Mouse (Mus musculus): ENCODE measurements around the gene Acad11.

Acad11 gene

DNA sequence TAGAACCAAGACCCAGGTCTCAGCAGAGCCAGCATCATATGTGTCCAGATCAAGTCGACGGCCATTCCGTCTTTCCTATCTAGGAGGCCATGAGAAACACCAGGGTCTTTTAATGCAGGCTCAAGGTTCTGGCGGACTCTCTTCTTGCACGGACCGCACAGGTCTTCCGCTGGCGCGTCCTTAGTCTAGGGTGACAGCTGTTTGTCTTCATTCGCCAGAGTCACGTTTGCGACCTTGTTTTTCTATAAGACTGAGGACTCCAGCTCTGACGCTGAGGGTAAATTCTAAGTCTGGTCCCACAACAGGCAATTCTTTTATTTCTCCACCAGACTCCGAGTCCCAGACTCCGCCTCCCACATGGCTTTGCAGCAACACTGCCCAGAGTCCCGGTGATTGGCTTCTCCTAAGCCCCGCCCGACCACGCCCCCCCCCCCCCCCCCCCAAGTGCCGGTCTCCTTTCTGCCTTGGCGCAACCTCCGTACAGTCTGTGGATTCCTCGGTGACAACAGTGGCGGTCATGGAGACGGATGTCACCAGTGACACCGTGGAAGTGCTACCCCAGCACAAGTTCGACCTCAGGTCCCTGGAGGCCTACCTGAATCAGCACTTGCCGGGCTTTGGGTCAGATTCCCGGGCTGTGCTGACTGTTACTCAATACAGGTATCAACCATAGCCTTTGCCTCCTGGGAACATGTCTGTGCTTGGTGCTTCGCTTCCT is at the start of gene Acad11:
Gene Acad11, plus strand, starts transcription at position 134 of the 718 bp plus-strand sequence.
- DNase-seq, result peak; percentile 90

DNA sequence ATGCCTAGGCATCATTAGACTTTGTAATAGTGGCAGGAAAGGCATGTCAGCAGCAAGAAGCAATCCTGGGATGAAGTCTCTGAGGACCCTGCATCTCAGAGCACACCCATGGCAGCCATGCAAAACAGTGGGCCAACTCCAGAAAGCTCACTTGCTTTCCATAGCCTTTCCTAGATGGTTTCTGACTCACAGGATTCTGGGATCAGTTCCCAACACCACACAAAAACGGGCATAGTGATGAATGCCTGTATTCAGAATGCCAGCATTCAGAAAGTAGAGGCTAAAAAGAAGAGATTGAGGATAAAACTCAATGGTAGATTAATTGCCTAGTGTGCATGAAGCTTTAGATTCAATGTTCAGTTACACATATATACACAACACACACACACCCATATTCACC is 48.7 kb upstream of the Acad11 start:
- no peak for DNase-seq

DNA sequence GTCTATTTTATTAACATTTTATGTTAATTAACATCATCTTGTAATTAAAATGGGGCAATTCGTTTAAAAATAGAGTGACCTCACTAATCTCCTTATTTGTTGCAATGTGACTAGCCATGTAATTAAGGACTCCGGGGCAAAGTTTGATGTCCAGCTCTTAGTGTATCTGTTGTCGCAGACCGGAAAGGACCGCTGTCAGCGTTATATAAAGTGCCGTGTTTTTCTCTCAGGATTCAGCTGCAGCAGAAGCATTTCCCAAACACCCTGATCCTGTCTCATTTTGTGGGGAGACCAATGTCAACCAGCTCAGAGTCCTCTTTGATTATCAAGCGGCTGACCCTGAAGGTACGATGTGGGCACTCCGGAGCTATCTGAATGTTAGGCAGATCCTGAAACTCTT is 42.2 kb upstream of the Acad11 start:
- no peak for DNase-seq

DNA sequence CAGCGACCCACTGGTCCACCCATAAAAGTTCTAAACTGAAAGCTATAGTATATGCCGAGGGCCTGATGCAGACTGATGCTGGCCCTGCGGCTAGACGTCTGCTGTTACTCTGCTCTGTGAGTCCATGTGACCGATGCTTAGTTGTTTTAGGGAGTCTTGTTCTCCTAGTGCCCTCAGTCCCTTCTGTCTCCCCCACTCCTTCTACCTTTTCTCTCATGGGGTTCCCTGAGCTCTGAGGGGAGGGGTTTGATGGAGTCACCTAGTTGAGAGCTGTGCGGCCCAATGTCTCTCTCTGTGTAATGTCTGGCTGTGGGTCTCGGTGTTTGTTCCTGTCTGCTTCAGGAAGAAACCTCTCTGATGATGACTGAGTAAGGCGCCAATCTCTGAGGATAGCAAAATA is 36.0 kb upstream of the Acad11 start:
- DNase-seq, result no peak

DNA sequence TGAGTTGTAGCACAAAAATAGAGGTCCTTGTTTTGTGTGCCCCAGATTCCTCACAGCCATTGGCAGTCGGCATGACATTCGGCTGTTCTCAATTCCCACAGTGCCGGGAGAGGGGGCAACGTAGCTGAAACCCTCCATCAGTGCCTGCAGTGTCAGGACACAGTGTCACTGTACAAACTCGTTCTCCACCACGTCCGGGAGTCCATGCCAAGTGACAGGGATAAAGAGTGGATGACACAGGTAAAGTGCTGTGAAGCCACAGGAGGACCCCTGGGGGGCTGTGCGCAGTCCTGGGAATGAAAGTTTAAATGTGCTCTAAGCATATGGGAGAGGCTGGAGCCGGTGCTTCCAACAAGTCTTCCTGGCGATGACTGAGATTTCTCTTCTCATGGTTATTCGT is 33.3 kb upstream of the Acad11 start:
- DNase-seq, result no peak

DNA sequence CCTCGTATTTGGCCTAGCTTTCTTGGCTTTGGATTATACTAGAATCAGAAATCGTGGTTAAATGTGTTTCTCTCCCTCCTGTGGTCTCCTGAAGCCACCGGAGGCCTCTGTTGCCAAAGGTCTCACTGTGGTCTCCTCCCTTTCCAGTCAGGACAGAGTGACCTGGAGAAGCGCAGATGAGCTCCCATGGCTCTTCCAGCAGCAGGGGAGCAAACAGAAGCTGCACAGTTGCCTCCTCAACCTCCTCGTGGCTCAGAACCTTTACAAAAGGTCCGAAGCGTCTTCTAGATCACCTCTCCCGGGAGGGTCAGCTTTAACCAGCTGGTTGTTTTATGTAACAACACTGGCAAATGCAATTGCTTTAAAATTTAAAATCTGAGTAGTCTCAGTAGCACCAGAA is 28.9 kb upstream of the Acad11 start:
- DNase-seq, result no peak

DNA sequence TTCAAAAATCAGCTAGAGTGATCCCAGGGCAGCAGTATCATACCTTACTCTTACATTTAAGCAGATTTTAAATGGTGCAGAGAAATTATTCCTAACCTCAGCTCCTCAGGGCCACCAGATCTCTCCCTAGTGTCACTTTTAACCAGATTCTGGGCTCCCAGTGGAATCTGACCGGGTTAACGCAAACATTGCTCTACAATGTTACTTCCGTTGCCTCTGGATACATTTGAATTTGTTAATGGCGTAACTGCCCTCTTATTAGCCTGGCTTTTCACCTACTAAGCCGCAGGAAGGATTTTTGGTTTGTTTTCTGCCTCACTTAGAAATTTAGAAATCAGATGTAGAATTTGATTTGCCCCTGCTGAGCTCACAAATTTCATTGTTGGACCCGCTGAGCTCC is 28.5 kb upstream of the Acad11 start:
- no peak for DNase-seq

DNA sequence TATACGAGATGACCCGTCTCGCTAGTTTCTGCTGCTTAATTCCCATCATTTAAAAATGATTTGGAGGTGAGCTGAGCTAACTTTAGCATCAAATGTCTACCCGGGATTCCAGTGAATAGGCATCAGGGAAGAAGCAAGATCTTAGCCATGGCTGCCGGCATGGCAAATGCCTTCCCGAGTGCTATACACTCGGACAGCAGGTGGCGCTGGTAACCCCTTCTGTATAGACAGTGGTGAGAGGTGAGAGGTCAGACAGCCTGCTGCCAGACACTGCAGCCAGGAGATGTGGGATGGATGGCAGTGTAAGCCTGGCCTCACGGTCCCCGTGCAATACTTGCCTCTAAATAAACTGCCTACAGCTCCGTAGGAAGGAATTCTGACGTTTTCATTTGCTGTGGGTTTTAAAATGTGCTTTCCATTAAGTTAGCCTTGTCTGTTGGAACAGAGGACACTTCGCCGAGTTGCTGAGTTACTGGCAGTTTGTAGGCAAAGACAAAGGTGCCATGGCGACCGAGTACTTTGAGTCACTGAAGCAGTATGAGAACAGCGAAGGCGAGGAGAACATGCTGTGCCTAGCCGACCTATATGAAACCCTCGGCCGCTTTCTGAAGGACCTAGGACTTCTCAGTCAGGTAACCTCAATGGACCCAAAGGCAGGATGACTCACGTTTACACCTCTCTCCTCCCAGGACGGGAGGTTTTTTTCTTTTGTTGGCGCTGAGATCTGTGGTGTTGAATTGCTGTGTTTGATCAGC is 27.7 kb upstream of the Acad11 start:
- peak; percentile 86 to 88 for DNase-seq

DNA sequence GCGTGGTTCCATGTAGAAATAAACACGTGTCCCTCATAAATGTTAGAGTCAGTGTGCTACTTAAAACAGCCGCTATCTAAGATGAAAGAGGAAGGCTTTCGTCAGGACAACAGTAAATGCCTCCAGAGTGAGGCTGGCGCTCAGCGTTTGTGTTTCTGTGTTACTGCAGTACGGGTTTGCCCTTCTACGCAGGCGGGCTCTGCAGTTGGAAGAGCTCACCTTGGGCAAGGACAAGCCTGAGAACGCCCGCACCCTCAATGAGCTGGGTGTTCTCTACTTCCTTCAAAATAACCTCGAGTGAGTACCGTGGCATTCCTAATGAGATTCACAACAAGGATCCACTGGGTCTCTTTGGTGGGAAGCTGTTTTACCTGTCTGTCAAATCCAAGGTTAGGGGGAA is 24.9 kb upstream of the Acad11 start:
- DNase-seq, result no peak

DNA sequence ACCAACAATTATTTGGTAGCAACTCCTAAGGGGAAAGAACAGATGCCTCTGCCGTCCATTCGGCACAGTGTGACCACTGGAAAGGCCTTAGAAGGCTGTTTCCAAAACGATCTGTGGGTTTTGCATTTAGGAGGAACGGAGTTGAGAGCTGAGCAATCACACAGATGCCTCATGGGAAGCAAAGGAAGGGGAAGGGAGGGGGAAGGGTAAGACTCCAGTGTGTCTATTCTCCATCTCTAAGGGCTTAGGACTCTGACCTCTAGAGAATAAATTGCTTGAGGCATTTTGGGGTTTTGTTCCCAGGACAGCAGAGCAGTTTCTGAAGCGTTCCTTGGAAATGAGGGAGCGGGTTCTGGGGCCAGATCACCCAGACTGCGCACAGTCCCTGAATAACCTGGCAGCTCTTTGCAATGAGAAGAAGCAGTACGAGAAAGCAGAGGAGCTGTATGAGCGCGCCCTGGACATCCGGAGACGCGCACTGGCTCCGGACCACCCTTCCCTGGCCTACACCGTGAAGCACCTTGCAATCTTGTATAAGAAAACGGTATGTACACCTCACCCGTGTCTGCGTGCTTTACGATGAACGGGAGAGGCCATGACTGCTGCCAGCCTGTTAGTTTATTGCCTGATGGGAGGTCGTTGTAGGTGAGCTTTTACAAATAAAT is 24.0 kb upstream of the Acad11 start:
- DNase-seq, result no peak

DNA sequence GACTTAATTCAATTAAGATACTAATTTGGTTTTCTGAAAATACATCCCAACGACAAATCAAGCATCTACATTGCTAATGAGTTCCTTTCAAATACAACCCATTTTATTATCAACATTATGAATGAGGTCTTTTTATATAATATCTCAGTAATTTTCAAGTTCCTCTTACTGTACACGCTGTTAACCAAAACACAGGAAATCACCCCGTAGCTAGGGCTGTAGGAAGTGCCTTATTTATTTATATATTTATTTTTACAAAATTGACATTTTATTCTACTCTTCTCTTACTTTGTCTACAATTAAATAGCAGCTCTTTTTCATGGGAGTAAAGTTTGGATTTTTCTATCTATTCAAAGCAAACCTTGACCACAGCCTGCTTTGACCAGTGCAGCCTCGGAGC is 23.4 kb upstream of the Acad11 start:
- DNase-seq, result no peak

DNA sequence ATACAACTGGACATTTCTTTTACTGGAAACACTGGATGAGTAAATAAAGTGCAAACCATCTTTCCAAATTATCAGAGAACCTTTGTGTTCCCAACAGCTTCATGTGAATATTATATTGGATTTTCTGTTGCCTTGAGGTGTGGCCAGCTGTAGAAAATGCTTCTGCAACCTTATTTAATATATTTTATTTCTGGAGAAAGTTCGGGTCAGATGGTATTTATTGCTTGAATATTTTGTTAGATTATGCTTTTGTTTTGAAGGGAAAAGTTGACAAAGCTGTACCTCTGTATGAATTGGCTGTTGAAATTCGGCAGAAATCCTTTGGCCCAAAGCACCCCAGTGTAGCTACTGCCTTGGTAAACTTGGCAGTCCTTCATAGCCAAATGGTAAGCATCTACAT is 22.8 kb upstream of the Acad11 start, which contains the start of gene Gm28305:
Gene Gm28305, plus strand, starts transcription at position 301 of the 400 bp plus-strand sequence.
- DNase-seq, result no peak

DNA sequence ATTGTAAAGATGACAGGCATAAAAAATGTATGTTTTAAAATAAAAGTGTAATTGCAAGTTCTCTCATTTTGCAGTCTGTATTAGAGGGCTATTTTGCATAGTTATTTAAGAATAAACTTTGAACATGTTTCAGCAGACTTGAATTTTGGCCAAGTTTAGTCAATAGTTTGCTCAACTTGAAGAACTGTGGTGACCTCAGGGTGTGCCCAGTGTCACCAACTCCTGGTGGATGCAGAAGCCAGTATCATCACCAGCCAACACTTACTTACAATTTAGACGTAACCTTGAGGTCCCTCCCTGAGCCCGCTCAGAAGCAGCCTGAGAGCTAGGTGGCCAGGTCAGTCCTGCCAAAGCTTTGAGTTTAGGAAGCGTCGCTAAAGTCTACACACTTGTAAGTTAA is 19.5 kb upstream of the Acad11 start:
- no peak for DNase-seq

DNA sequence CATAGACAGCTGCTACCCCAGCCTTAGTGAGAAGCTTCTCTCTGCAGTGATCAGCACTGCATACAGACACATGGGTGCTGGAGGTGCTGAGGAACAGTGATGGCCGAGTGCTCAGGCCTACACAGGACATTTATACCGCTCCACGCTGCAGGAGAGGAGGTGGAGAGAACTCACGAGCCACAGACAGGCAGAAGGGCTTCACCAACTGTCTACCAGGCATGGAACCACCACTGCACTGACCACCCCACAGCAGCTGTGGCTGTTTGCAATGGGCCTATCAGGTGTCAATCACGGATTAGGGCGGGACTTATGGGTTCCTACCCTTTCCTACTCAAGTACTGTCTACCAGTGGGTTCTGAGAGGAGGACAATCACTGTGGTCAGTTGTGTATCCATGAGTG is 12.1 kb upstream of the Acad11 start:
- no peak for DNase-seq

DNA sequence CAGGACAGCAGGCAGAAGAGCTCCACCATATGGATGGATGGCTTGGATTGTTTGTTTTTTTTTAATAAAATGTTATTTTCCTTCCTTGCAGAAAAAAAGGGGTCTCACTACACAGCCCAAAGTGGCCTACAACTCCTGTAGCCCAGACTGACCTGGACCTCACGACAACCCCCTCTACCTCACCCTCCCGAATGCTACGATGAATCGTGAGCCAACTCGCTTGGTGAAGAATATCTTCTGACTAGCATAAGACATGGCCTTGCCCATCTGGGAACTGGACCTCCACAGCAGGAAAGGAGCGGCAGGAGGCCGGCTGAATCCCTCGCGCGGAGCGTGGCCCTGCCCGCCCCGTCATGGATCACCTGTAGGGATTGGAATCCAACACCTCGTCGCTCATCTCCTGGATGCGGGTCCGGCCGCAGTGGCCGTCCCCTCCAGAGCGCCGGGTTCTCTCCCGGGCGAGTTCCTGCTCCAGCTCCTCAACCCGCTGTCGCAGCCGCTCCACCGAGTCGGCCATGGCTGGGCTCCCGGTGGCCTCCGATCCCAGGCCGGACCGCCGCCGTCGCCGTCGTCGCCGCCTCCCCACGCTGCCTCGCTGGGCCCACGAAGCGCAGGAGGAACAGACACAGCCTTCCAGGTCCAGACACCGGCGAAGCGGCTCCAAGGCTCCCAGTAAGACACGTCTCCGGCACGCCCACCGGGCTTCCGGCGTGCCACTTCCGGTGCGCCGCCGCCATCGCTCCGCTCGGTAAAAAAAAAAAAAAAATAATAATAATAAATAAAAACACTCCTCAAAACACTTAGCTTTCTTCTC is 540 bp upstream of the Acad11 start, which contains the start of gene Uba5:
Gene Uba5, minus strand, starts transcription at position 705 of the 814 bp plus-strand sequence.
- peak; percentile 85 to 88 for DNase-seq

DNA sequence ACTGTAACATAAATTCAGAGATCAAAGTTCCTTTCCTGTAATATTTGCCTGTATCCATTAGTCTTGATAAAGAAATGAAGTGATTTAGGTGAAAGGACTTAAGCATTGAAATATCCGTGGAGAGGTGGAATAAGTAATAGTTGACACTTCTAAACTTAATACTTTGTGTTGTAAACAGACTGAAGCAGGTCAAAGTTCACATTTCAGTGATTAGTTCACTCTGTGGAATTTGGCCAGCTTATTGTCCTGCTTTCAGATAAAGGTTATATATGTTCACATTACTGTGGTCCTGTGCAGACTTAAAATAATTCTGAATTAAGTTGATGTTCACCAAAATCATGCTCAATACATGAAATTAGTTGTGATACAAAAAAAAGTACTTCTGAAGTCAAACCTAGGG is 1.4 kb downstream of the Acad11 start:
- no peak for DNase-seq

DNA sequence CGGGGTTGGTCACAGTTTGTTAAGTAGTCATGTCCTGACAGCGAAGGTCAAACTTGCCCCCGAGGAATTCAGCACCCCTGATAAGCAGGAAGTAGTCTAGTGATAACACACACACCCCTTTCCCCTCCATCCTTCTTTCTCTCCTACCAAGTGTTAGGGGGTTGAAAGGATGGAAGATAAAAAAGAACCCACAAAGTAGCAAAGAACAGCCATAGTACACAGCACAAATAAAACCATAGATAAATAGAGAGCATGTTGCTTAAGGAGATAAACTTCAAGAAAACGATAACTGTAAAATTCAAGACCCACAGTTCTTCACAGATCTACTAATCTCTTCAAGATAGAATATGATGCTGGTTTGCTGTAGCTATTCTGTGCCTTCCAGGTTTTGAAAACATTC is 7.1 kb downstream of the Acad11 start:
- DNase-seq, result no peak

DNA sequence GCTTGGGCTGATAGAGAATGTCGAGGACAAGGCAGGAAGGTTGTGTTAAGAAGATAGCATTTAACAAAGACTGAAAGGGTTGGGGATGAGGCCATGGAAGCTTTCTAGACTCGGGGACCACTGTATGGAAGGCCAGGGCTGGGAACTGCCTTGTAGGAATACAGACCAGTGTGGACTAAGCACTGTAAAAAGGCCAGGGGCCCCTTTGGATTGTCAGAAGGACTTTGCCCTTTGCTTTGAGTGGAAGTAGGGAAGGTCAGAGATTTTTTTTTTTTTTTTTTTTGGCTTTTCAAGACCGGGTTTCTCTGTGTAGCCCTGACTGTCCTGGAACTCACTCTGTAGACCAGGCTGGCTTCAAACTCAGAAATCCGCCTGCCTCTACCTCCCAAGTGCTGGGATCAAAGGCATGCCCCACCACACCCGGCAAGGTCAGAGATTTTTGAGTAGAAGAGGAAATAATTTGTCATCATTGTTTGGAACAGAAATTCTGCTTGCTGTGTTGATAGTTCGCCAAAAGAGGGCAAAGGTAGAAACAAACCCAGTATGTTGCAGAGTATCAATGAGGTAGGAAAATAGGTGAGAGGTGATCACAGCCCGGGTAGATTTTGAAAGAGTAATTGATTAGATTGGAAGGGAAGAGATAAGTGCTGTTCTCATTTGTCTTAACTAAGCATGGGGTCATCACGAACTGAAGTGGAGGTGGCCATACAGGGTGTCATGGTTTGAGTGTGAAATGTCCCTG is 7.9 kb downstream of the Acad11 start:
- no peak for DNase-seq

DNA sequence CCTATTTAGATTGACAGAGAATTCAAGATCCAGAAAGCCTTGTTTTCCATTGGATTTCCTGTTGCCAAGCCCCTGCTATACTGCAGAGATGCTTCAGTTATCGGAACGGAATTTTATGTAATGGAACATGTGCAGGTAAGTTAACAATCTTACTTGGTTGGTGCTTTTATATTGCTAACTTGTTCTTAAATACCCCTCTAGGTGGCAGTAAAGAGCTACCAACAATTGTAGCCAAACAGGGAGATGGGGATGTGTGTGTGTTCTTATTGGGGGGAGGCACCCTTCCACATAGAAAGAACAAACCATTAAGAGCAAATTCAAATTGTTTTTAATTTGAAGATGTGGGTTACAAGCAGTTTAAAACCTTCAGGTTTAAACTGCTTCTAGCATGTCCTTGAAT is 12.6 kb downstream of the Acad11 start:
- peak in 1 of 2 experiments; percentile 25 for DNase-seq

DNA sequence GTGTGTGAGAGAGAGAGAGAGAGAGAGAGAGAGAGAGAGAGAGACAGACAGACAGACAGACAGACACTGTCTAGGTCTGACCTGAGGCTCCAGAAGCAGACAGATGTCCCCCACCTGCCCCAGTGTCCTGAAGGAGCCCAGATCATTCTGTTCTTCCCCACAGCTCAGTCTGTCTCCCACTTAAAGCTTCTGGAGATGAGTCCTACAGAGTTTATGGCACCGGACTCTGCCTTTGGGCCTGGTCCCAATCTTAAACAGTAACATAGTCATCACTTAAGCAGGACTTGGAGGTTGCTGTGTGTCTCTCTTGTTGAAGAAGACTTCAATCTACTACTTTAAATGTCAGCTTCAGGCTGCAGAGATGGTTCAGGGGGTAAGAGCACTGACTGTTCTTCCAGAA is 15.6 kb downstream of the Acad11 start:
- no peak for DNase-seq

DNA sequence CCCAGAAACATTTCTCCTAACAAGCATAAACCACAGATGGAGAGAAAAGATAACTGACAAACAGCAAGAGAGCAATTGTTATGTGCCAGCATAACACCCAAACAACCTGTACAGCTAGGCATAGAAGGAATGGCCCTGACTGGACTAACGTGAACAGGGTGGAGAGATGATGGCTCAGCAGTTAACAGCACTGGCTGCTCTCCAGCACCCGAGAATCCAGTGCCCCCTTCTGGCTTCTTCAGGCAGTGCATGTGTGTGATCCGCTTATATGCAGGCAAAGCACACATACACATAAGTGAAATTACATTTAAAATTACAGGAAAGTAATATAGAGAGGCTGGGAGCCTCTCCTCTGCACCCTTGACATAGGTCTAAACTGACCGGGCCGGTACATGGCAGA is 16.2 kb downstream of the Acad11 start:
- DNase-seq, result peak; percentile 50 to 61

DNA sequence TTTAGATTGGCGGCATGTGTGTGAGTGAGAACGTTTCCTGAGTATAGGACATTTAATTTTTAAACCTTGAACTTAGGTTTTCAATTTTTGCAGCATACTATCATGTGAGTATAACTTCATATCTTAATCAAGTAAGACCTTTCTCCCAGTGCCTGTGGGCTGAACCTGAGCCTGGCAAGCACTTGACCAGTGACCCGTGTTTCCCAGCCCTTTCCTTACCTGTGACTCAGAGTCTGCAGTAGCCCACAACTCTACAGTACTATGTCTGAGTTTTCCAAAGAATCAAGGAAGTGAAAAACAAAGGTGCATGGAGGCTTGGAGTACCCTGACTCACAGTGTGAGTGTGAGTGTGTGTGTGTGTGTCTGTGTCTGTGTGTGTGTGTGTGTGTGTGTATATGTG is 16.9 kb downstream of the Acad11 start:
- no peak for DNase-seq

All from cerebellum, postnatal 10 days (tissue).